In genomic region chr16:40060491-40060890, GRCm38 (mm10) we compare ENCODE assay signal across 27 mouse cellular contexts.
DNase-seq lines count a peak whose midpoint lies in the region; ATAC-seq lines count a peak whose summit lies in the region.
"Had no signal": no experiment of that assay in that cellular context is flagged by ENCODE, and none has a peak within 500 bp of the region (broad histone marks: within the 10 kb centered on the region; RNA-seq: fewer than 3 reads in every experiment).

No protein-coding gene starts in this region.

- H3K36me3 ChIP-seq in heart, embryonic 11.5 days (ENCODE audit: control insufficient read depth, insufficient read depth, low read length) = no peaks in the 10 kb centered on the region
- H3K36me3 ChIP-seq: embryonic facial prominence, embryonic 12.5 days; forebrain, embryonic 10.5 days; forebrain, embryonic 15.5 days; heart, embryonic 15.5 days; hindbrain, embryonic 12.5 days; liver, embryonic 12.5 days; midbrain, embryonic 13.5 days; stomach, embryonic 15.5 days had no signal

- WGBS in heart, embryonic 11.5 days (ENCODE audit: insufficient replicate concordance) = 41% methylated on average over 2 of the region's 2 CpGs

- no peaks in the 10 kb centered on the region for H3K9me3 ChIP-seq in heart, embryonic 11.5 days (replicated peaks; ENCODE audit: control insufficient read depth, low read length)
- H3K9me3 ChIP-seq: embryonic facial prominence, embryonic 12.5 days; forebrain, embryonic 10.5 days; forebrain, embryonic 15.5 days; heart, embryonic 15.5 days; hindbrain, embryonic 12.5 days; liver, embryonic 12.5 days; megakaryocyte, embryonic 14.5 days; midbrain, embryonic 13.5 days; stomach, embryonic 15.5 days had no signal

- peak; percentile 6 for DNase-seq in left cerebral cortex, postnatal 4 days
- DNase-seq in left cerebral cortex, adult 11 months (ENCODE audit: low spot score) = no peak
- DNase-seq in cerebellum, adult 11-12 months = peak; percentile 72
- DNase-seq in cerebellum, adult 9-11 months = peak; percentile 78
- DNase-seq in lung, adult 18-20 months = no peak
- no peak for DNase-seq in right cerebral cortex, postnatal 10 days (ENCODE audit: low spot score in 2 of 2)
- DNase-seq: adrenal gland, postnatal 36 days; embryo, embryonic 11 days; kidney, adult 9 months; kidney, postnatal 10 days; liver, postnatal 0 days; lung, postnatal 4 days; retina, postnatal 1 day; right cerebral cortex, postnatal 25 days had no signal

- ATAC-seq in heart, embryonic 11.5 days (replicated peaks; ENCODE audit: insufficient number of reproducible peaks, low FRiP score, low TSS enrichment) = no peak
- ATAC-seq: CD4-positive, CD25-positive, alpha-beta regulatory T cell, adult 4 months; intestine, embryonic 16.5 days; liver, embryonic 12.5 days; liver, postnatal 0 days; lung, postnatal 0 days; midbrain, embryonic 13.5 days had no signal

- no peak overlapping the region for H3K4me3 ChIP-seq in heart, embryonic 11.5 days (ENCODE audit: low read depth, low read length)
- H3K4me3 ChIP-seq: embryonic facial prominence, embryonic 12.5 days; forebrain, embryonic 10.5 days; forebrain, embryonic 15.5 days; heart, embryonic 15.5 days; hindbrain, embryonic 12.5 days; liver, embryonic 12.5 days; megakaryocyte, embryonic 14.5 days; midbrain, embryonic 13.5 days; stomach, embryonic 15.5 days had no signal

- H3K4me2 ChIP-seq in heart, embryonic 11.5 days = no peak overlapping the region
- H3K4me2 ChIP-seq: embryonic facial prominence, embryonic 12.5 days; forebrain, embryonic 15.5 days; heart, embryonic 15.5 days; hindbrain, embryonic 12.5 days; liver, embryonic 12.5 days; midbrain, embryonic 13.5 days; stomach, embryonic 15.5 days had no signal

- no peak overlapping the region for H3K27ac ChIP-seq in heart, embryonic 11.5 days (ENCODE audit: low read depth, low read length)
- H3K27ac ChIP-seq: embryonic facial prominence, embryonic 12.5 days; forebrain, embryonic 10.5 days; heart, embryonic 15.5 days; hindbrain, embryonic 12.5 days; liver, embryonic 12.5 days; midbrain, embryonic 13.5 days; stomach, embryonic 15.5 days had no signal

- H3K27me3 ChIP-seq in heart, embryonic 11.5 days (ENCODE audit: control insufficient read depth, insufficient read depth, low read length) = no peaks in the 10 kb centered on the region
- H3K27me3 ChIP-seq: embryonic facial prominence, embryonic 12.5 days; forebrain, embryonic 15.5 days; heart, embryonic 15.5 days; hindbrain, embryonic 12.5 days; liver, embryonic 12.5 days; megakaryocyte, embryonic 14.5 days; midbrain, embryonic 13.5 days; stomach, embryonic 15.5 days had no signal

- no peak overlapping the region for H3K9ac ChIP-seq in heart, embryonic 11.5 days (ENCODE audit: low read depth, low read length)
- H3K9ac ChIP-seq: embryonic facial prominence, embryonic 12.5 days; forebrain, embryonic 15.5 days; heart, embryonic 15.5 days; hindbrain, embryonic 12.5 days; liver, embryonic 12.5 days; liver, postnatal 0 days; midbrain, embryonic 13.5 days; stomach, embryonic 15.5 days had no signal

- intact Hi-C loops in left cerebral cortex, postnatal 4 days (cut with DNase I) = no loop called here

- no peaks in the 10 kb centered on the region for H3K4me1 ChIP-seq in heart, embryonic 11.5 days (ENCODE audit: control insufficient read depth, insufficient read depth, low read length)
- H3K4me1 ChIP-seq: embryonic facial prominence, embryonic 12.5 days; forebrain, embryonic 10.5 days; heart, embryonic 15.5 days; liver, embryonic 12.5 days; megakaryocyte, embryonic 14.5 days; stomach, embryonic 15.5 days had no signal

Comparison
In these comparisons a context has a peak if more than half of its experiments do, and no peak if none do; other contexts are left out.
1. DNase-seq: peak in left cerebral cortex, postnatal 4 days (single experiment), cerebellum, adult 11-12 months (single experiment) and cerebellum, adult 9-11 months (single experiment); none in left cerebral cortex, adult 11 months (single experiment), lung, adult 18-20 months (0 of 2) and right cerebral cortex, postnatal 10 days (0 of 2).